Mouse (Mus musculus) ES-CJ7 (cell line): ENCODE data around the gene Ramac.

Experiments
- DNase-seq: peaks from one replicate; pipeline ENCODE4 v3.0.0; 2011; ENCODE audit warnings: low read depth, low spot score

Ramac gene

GRCm38 (mm10) chr7:81762180-81763109 lies at the start of gene Ramac:
Gene Ramac, plus strand, starts transcription at chr7:81762925.
- peak; percentile 95 for DNase-seq

DNA sequence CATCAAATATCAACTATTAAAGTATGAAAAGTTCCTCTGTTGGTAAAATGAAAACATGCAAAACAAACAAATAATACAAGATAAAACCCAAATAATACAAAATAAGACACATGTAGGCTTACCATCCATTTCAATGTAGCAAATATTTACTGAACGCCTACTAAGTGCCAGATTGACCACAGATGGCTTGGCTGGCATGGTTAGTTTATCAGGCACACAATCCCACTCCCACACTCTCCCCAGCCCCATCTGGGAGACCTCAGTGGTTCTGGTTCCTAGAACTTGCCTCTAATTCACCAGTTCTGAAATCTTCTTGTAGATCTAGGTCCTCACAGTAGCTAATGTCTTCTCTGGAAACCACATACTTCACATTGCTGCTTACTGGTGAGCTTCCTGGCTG lies 44.1 kb upstream of the Ramac start:
- DNase-seq, result no peak

- no peak for DNase-seq
Observed at GRCm38 (mm10) chr7:81719216-81719661, 43.5 kb upstream of the Ramac start.

DNA sequence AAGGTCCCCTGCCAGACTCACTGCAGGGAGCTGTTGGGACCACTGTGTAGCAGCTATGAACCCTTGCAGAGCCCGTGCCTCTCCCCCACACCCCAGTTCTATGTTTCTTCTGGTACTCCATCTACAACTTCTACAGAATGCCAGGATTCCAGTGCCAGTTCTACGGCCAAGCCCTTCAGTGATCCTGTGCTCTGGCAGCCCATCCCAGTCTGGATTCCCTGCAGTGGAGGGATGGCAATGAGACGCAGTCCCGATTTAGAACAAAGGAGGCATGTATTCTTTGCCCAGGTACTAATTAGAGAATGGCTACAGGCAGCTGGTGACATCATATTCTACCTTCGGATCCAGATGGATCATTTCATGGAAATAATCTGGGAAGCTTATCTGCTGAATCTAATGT lies 41.5 kb upstream of the Ramac start:
- DNase-seq, result no peak

GRCm38 (mm10) chr7:81723851-81724250 lies 38.9 kb upstream of the Ramac start:
- DNase-seq, result no peak

DNA sequence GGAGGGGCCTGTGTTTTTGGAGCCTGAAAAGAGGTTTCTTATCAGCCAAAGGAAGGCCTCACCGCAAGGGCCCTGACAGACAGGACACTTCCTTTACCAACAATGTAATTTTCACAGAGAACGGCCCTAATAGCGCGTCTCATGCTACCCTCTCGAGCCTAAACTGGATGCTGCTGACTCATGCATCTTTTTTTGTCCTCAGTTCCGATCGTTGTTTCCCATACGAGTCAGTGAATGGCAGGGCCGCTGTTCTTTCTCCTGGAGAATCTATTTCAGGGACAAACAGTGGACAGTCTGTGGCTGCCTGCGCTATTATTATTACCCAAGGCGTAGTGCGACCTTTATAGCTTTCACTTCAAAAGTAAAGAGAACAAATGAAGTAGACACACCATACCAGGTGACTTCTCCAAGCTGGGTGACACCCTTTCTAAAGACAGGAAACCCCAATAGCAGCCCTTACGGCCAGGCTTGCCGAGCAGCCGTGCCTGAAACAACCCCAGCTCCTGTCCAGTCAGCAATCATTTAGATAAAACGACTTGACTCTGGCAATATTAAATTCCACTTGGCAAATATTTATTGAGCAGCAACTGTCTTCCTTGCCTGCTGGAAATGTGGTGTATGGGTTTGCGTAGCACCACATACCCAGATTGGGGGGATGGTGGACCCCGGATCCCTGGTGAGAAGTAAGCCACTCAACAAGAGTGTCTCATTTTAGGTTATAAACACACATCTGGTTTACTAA lies 36.6 kb upstream of the Ramac start:
- no peak for DNase-seq

DNA sequence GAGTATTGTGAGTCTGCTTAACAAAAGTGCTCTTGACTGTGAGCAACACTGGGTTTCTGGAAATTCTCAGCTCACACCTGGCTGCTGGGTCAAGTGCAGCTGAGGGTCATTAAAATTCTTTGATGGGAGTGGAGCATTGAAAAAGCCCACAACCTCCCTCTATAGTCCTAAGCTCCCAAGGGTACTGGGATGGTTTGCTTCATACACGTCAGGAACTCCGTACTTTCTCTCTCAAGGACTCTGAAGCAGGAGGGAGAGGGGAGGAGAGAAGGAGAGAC lies 36.1 kb upstream of the Ramac start:
- DNase-seq, result no peak

DNA sequence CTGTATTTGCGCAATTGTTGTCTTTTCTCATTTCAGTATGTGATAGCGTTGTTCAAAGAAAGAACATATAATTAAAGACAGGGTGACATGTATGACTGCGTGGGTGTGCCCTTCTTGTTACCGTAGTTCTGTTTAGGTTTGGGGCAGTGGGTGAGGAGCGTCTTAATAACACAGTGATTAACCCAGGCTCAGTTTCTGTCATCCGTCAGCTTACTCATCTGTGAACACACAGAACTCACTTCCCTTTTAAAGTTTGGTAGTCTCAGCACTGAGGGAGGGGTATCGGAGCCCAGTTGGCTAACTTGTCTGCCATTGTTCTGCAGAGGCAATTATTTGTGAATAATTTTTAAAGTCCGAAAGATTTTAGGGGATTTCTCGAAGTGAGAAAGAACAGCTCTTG lies 35.0 kb upstream of the Ramac start:
- DNase-seq, result no peak

GRCm38 (mm10) chr7:81729787-81730186 lies 32.9 kb upstream of the Ramac start:
- no peak for DNase-seq

GRCm38 (mm10) chr7:81731181-81731651 lies 31.5 kb upstream of the Ramac start:
- DNase-seq, result no peak

DNA sequence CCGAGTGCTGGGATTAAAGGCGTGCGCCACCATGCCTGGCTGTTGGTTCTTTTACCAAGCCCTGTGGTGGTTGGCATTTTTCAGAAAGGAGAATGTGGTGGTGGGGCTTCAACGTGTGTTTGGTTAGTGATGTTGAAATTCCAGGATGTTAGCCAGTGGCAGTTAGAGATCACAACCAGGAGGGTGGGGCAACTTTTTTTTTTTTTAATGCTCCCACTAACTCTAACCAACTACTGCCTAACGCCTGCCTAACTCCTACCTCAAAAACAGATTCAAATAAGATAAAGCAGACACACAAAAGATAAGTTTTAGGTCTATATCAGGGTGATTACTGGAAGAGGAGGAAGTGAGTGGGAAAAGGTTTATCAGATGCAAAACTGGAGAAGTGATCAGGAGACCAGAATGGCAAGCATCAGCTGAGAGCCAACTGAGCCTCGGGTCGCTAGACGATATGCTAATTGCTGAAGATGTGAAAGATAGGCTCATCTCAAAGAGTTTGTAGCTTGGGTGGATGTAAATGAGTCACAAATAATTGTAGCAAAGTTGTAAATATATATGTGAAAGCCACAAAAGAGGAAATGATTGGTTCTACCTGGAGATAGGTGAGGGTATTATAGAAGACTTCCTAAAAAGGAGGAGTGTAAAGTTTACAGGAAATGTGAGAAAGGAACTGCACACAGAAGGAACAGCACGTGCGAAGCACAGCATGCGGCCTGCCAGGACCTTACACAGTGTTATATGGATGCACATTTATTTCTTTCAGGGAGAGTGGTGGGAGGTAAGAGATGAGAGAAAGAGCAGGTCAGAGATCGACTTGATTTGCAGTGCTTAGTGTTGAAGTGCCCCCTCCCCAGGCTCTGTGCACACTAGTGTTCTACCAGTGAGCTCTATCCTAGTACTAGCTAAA lies 30.3 kb upstream of the Ramac start:
- DNase-seq, result no peak

DNA sequence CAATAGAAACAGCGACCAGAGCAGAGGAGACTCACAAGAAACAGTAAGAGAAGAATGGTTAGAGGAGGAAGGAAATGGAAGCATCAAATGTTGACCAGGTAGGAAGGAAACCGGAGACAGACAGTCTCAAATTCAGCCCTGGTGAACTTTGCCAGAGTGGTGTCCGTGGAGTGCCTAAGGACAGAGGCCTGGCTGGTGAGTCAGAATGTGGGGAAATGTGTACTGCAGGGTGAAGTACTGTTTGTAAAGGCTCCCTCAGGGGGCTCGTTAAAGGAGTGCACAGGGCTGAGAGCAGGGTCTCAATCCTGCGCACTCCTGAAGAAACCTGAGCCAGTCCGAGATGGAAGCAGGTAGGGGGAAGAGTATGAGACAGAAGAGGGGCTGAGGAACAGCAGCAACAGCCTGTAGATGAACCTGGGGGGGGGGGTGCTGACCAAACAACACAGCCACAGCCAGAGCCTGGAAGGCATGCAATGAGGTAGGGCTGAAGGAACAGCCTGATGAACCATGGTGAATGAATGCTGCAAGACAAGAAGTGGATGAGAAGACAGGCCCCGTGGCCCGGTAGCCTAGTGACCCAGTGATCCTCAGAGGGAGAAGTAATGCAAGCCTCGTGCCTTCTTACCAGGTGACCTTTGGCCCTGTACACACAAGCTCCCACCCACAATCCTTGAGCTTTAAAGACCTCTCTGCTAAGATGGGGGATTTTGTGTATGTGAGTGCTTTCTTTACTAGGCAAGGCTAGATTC lies 27.3 kb upstream of the Ramac start:
- DNase-seq, result no peak

DNA sequence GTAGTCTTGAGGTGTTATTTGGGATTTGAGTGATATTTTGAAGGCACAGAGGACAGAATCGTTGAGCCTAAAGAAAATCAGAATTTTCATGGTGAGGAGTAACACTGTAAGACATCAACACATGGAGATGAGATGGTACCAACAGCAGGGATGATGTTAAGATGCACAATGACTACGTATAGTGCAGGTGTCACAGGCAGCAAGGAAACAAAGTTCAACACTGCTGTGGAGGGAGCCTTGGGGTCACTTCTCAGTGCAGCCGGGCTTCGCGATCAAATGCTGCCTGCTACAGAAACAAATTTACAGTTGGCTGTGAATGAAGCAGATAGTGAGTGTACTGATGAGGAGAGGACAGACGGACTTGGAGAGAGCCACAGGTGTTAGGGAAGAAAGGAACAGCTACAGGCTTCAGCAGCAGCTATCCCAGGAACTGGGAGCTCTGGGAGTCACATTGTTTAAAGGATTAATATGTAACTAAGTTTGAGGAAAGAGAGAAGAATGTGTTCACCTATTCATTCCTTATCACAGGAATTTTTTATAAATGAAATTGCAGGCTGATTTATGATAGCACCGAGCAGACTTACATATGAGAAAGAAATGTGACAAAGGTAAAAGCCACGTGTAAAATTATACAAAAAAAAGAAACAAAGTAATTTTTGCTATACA lies 23.9 kb upstream of the Ramac start:
- DNase-seq, result no peak

DNA sequence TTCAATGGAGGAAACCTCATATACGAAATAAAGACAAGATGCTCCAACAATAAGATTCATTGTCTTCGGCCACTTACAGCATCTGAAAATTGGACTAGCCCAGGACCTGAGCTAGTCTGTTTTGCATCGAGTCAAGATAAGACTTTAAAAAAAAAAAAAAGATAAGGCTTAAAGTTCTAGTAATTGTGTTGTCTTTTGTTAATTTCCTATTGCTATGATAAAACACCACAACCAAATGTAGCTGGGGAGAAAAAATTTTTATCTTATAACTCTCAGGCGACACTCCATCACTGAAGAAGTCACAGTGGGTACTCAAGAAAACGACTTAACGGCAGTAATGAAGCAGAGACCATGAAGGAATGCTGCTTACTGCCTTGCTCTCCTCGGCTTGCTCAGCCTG lies 22.7 kb upstream of the Ramac start:
- no peak for DNase-seq

DNA sequence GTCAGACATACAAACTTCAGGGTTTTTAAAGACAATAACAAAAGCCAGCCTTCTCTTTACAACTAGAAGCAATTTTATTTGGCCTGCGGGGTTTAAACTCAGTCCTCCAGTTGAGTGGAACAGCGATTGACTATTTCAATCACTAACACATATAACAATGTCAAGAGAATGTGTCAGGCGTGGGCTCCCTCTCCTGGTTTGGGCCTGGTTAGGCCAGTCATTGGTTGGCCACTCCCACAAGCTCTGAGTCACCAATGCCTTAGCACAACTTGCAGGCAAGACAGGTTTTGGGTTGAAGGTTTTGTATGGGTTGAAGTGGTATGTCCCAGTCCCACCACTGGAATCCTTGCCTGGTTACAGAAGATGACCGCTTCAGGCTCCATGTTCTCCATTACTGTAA lies 18.6 kb upstream of the Ramac start:
- peak; percentile 44 for DNase-seq

- DNase-seq, result no peak
Observed at GRCm38 (mm10) chr7:81747956-81748355, 14.8 kb upstream of the Ramac start.

GRCm38 (mm10) chr7:81763110-81763845 lies 553 bp downstream of the Ramac start:
- peak; percentile 82 for DNase-seq

DNA sequence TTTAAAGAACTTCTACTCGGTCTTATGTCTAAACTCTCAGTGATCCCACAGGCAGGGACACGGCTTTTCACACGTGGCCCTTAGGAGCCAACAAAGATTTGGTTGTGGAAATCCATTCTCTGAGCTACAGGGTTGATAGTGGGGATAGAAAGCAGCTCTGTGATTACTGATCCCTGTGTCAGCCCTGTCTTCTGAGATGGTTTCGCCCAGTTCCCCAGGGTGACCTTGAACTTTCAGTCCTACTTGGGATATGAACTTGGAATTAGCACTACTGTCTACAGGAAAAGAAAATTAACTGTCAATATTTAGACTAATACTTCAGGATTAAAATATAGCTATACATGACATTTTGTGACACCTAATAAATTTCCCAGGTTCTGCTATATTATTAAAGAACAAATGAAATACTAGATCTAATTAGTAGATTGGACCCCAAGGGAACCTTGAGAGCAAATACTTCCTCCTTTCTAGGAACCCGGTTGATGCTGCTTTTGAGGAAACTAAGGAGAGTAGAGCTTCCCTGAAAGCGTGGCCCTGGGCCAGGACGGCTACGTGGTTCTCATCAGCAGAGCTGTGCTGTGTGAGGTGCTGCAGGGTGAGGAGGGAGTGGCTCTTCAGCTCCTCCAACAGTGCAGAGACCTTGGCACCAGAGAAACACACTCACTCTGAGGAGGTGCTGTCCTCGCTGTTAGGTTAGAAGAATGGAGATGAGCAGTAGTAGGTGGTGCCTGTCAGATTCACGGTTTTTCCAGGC lies 10.2 kb downstream of the Ramac start:
- peak; percentile 31 for DNase-seq

DNA sequence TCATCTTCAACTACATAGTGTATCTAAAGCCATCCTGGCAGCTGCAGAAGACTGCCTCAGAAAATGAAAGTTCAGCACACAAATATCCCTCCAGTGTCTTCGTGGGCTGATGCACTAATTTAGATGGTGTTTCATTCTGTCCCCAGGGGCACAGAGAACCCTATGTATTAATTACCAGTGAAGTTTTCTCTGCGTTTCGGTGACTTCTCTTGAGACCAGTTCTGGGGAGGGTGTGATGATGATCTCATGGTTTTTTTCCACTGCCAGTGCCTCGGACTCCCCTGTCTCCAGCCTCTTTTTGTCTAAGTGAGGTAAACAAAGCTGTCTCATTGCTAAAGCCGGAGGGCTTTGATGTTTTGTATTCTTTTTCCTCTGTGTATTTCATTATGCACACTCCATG lies 12.6 kb downstream of the Ramac start:
- DNase-seq, result no peak
